Mouse (Mus musculus): ENCODE measurements around the gene Zfp963. TPM values are rescaled to one million over a fixed set of nuclear protein-coding genes. Genes with fewer than 3 reads are reported as not detected.

Gene Zfp963
- total RNA-seq (2023): 1 to 10 TPM; 4.3 to 4.9 TPM

DNA sequence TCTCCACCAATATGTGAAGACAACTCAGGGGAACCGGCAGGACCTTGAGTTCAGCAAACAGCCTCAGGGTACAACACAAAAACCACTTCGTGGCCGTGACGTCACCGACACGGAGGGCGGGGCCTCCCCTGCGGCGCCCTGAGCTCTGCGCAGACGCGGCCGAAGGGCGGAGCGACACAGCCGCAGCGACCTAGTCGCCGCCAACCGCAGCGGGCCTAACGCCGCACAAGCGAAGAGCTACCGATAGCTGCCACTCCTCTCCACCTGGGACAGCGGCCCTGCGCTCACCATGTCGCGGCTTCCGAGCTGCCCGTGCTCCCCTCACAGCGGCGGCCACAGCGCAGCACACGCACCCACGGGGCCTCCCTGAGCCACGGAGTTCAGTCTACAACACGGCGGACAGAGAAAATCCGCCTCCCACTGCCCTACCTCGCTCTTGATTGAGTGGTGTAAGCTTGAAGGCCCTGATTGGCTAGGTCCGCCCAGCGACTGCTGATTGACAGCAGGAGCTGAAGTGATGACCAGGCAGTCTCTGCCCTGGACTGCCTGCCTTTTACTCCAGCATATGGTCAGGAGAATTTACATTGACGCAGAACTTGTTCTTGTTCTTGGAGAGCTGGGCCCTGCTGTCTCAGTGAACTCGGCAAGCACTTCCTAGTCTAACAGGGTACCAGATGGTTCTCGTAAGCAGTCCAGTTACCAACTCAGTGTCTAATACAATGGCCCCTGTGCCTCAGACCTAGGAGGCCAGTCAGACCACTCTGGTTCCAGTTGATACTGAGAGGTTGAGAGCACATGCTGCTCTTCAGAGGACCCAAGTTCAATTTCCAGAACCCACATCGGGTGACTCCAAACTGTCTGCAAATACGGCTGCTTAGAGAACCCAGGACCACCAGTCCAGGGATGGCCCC, at the start of gene Zfp963:
Gene Zfp963, minus strand, starts transcription at position 427 of the 911 bp plus-strand sequence.

DNA sequence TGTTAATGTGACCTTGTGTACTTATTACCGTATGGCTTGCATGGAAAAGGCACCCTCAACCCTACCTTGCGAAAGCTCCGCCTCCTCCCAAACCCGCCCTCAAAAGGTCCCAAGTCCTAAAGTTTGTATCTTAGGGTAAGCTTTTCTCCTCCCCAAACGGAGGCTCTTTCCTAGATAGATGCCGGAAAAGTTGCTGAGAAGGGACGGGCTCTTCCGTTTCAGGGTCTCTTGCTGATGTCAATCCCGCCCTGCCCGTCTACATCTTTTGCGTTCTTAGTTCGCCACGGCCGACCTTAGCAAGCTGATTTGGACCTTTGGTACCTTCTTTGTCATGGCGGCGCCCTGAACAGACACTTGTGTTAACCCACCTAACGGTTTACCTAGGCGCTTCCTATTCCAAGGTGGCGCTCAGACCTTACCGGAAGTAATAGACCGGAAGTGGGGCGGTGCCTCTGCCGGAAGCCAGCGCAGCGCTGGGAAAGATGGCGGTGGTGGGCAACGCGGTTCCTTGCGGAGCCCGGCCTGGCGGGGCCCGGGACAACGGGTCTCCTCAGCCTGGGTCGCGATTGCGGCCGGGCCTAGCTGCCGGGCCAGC, 41.1 kb upstream of the Zfp963 start, which contains the start of the genes Atp13a1 and Zfp866:
Gene Atp13a1, plus strand, starts transcription at position 391 of the 595 bp plus-strand sequence.
Gene Zfp866, minus strand, starts transcription at position 406 of the 595 bp plus-strand sequence.

DNA sequence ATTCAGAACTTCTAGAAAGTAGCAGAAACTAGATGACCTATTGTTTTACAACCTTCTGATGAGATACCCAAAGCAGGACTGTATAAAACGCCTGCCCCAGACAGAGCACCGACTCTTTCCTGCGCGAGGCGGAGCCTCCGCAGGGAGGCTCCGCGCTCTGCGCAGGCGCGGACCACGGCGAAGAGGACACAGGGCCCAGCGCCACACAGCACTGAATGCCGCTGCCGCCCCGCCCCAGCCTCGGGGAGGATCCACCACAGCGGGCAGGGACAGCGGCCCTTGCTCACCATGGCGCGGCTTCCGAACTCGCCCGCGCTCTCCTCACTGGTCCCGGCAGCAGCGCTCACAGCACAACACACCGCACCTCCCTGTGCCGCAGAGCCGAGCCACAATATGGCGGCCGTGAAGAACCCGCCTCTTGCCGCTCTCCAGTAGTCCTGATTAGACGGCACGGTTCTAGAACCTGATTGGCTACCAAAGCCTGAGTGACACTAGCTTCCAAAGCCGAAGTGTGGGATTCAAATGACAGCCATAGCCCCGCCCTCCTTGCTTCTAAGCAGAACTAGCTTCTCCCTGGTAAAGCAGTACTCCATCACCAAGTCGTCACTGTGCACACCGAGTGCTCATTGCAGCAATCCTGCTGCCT, 24.9 kb upstream of the Zfp963 start, which contains the start of gene Gm20422:
Gene Gm20422, minus strand, starts transcription at position 384 of the 646 bp plus-strand sequence.

DNA sequence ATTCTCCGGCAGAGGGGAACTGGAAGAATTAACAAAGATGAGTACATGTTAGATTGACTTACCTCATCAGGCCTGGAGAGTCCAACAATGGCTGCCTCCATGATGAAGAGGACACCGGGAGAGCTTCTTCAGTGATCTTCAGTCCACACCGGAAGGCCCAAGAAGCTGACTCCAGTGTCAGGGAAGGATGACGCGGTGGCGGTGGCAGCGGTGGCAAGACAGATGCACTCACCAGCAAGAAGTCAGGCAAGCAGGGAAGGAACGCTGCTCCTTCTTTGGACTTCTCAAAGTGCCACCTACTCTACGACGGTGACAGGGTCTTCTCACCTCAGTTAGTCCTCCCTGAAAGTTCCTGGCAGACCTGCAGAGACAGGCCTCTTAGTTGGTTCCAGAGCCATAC, 39.1 kb downstream of the Zfp963 start, which contains the start of gene Zfp869:
Gene Zfp869, minus strand, starts transcription at position 101 of the 400 bp plus-strand sequence.

Other genes starting within 250 kb of the Zfp963 start
- gene Gm7697, start 227.0 kb downstream of the Zfp963 start, total RNA-seq (2023): not detected
- 10 to 100 TPM; 53.0 to 60.0 TPM for gene Zfp868, start 124.4 kb downstream of the Zfp963 start, total RNA-seq (2023)
- gene Zfp964, start 95.5 kb downstream of the Zfp963 start, total RNA-seq (2023): under 1 TPM; 0.50 TPM
- gene Zfp869, start 39.2 kb downstream of the Zfp963 start, total RNA-seq (2023): 10 to 100 TPM; 47.6 to 51.0 TPM
- 1 to 10 TPM in 1 of 2 experiments, not detected in 1; 1.7 TPM for gene Gm20422, start 24.9 kb upstream of the Zfp963 start, total RNA-seq (2023)
- gene Atp13a1, start 41.2 kb upstream of the Zfp963 start, total RNA-seq (2023): 10 to 100 TPM; 67.1 to 68.6 TPM
- 10 to 100 TPM; 29.9 to 33.7 TPM for gene Zfp866, start 41.2 kb upstream of the Zfp963 start, total RNA-seq (2023)
- 100 to 1,000 TPM; 262 to 263 TPM for gene Gmip, start 58.7 kb upstream of the Zfp963 start, total RNA-seq (2023)
- gene Lpar2, start 72.5 kb upstream of the Zfp963 start, total RNA-seq (2023): 1 to 10 TPM; 6.0 to 6.4 TPM
- 1 to 10 TPM; 8.3 TPM for gene Pbx4, start 82.5 kb upstream of the Zfp963 start, total RNA-seq (2023)
- under 1 TPM in 1 of 2 experiments, not detected in 1; 0.12 TPM for gene Cilp2, start 137.7 kb upstream of the Zfp963 start, total RNA-seq (2023)
- 1 to 10 TPM in 1 of 2 experiments, under 1 TPM in 1; 0.44 to 1.3 TPM for gene Tssk6, start 152.2 kb upstream of the Zfp963 start, total RNA-seq (2023)
- gene Ndufa13, start 152.6 kb upstream of the Zfp963 start, total RNA-seq (2023): 10 to 100 TPM; 53.3 to 66.9 TPM
- 1 to 10 TPM; 2.9 to 4.6 TPM for gene Yjefn3, start 152.7 kb upstream of the Zfp963 start, total RNA-seq (2023)
- gene Gatad2a, start 246.4 kb upstream of the Zfp963 start, total RNA-seq (2023): 100 to 1,000 TPM; 104 to 106 TPM

Measured in T-cell, adult 66 days (primary cell).